Mouse (Mus musculus): Measurements from ENCODE around the gene Tango6.
"Not testable (repeated sequence)": the region's sequence is repeated elsewhere in the genome, so short reads cannot be mapped to it uniquely, and the experiment has no call there.

Tango6 gene

GRCm38 (mm10) chr8:106761317-106761716 lies 78.4 kb downstream of the Tango6 start:
- no peak for DNase-seq (ENCODE audit: low read depth)

GRCm38 (mm10) chr8:106761867-106762523 lies 79.1 kb downstream of the Tango6 start:
- DNase-seq (ENCODE audit: low read depth): no peak

- no peak for DNase-seq (ENCODE audit: low read depth)
Measured at GRCm38 (mm10) chr8:106764529-106764928, 81.7 kb downstream of the Tango6 start.

- no peak for DNase-seq (ENCODE audit: low read depth)
Measured at GRCm38 (mm10) chr8:106765570-106765969, 82.7 kb downstream of the Tango6 start.

- DNase-seq (ENCODE audit: low read depth): no peak
Measured at GRCm38 (mm10) chr8:106766736-106767135, 83.9 kb downstream of the Tango6 start.

- DNase-seq (ENCODE audit: low read depth): no peak
Measured at GRCm38 (mm10) chr8:106769147-106769805, 86.4 kb downstream of the Tango6 start.

GRCm38 (mm10) chr8:106770596-106771179 lies 87.8 kb downstream of the Tango6 start:
- no peak for DNase-seq (ENCODE audit: low read depth)

GRCm38 (mm10) chr8:106772094-106772493 lies 89.2 kb downstream of the Tango6 start:
- no peak for DNase-seq (ENCODE audit: low read depth)

- no peak for DNase-seq (ENCODE audit: low read depth)
Measured at GRCm38 (mm10) chr8:106772501-106772900, 89.6 kb downstream of the Tango6 start.

GRCm38 (mm10) chr8:106774567-106775320 lies 91.9 kb downstream of the Tango6 start:
- no peak for DNase-seq (ENCODE audit: low read depth)

- no peak for DNase-seq (ENCODE audit: low read depth)
Measured at GRCm38 (mm10) chr8:106789623-106790022, 106.8 kb downstream of the Tango6 start.

- no peak for DNase-seq (ENCODE audit: low read depth)
Measured at GRCm38 (mm10) chr8:106794820-106795219, 112.0 kb downstream of the Tango6 start.

- DNase-seq (ENCODE audit: low read depth): no peak
Measured at GRCm38 (mm10) chr8:106799821-106800220, 117.0 kb downstream of the Tango6 start.

GRCm38 (mm10) chr8:106801261-106801660 lies 118.4 kb downstream of the Tango6 start:
- DNase-seq (ENCODE audit: low read depth): no peak

- DNase-seq (ENCODE audit: low read depth): not testable (repeated sequence)
Measured at GRCm38 (mm10) chr8:106802384-106803137, 119.7 kb downstream of the Tango6 start.

- DNase-seq (ENCODE audit: low read depth): no peak
Measured at GRCm38 (mm10) chr8:106805859-106806258, 123.0 kb downstream of the Tango6 start.

- DNase-seq (ENCODE audit: low read depth): no peak
Measured at GRCm38 (mm10) chr8:106807461-106807860, 124.6 kb downstream of the Tango6 start.

- DNase-seq (ENCODE audit: low read depth): no peak
Measured at GRCm38 (mm10) chr8:106809726-106810125, 126.9 kb downstream of the Tango6 start.

GRCm38 (mm10) chr8:106810406-106810805 lies 127.5 kb downstream of the Tango6 start:
- no peak for DNase-seq (ENCODE audit: low read depth)

- DNase-seq (ENCODE audit: low read depth): no peak
Measured at GRCm38 (mm10) chr8:106812560-106812959, 129.7 kb downstream of the Tango6 start.

GRCm38 (mm10) chr8:106816431-106817170 lies 133.7 kb downstream of the Tango6 start:
- DNase-seq (ENCODE audit: low read depth): no peak
